Mouse (Mus musculus) urinary bladder, postnatal 14 days (tissue): Measurements from ENCODE around the gene Sh3gl3.

Experiments
- DNase-seq: peaks from one replicate; pipeline ENCODE4 v3.0.0; 2021; ENCODE audit warnings: low spot score

Gene Sh3gl3

GRCm38 (mm10) chr7:82235486-82235885, 61.8 kb downstream of the Sh3gl3 start:
- DNase-seq = no peak

- no peak for DNase-seq
Observed at GRCm38 (mm10) chr7:82236152-82236898, 62.7 kb downstream of the Sh3gl3 start.

GRCm38 (mm10) chr7:82236899-82237162, 63.2 kb downstream of the Sh3gl3 start:
- no peak for DNase-seq

GRCm38 (mm10) chr7:82240424-82241240, 67.0 kb downstream of the Sh3gl3 start:
- DNase-seq = no peak

- DNase-seq = no peak
Observed at GRCm38 (mm10) chr7:82244701-82245100, 71.1 kb downstream of the Sh3gl3 start.

GRCm38 (mm10) chr7:82248953-82249695, 75.5 kb downstream of the Sh3gl3 start:
- DNase-seq = no peak

- DNase-seq = no peak
Observed at GRCm38 (mm10) chr7:82253309-82253708, 79.7 kb downstream of the Sh3gl3 start.

GRCm38 (mm10) chr7:82256936-82257335, 83.3 kb downstream of the Sh3gl3 start:
- no peak for DNase-seq

GRCm38 (mm10) chr7:82257530-82257929, 83.9 kb downstream of the Sh3gl3 start:
- no peak for DNase-seq

- peak; percentile 62 for DNase-seq
Observed at GRCm38 (mm10) chr7:82260210-82260609, 86.6 kb downstream of the Sh3gl3 start.

- DNase-seq = peak; percentile 67
Observed at GRCm38 (mm10) chr7:82263141-82263540, 89.5 kb downstream of the Sh3gl3 start.

- peak; percentile 54 for DNase-seq
Observed at GRCm38 (mm10) chr7:82264119-82264518, 90.5 kb downstream of the Sh3gl3 start.

- DNase-seq = no peak
Observed at GRCm38 (mm10) chr7:82265365-82265764, 91.7 kb downstream of the Sh3gl3 start.

GRCm38 (mm10) chr7:82269948-82270347, 96.3 kb downstream of the Sh3gl3 start:
- no peak for DNase-seq

GRCm38 (mm10) chr7:82271742-82272141, 98.1 kb downstream of the Sh3gl3 start:
- no peak for DNase-seq

GRCm38 (mm10) chr7:82272875-82273274, 99.2 kb downstream of the Sh3gl3 start:
- DNase-seq = peak; percentile 35

GRCm38 (mm10) chr7:82274011-82274709, 100.5 kb downstream of the Sh3gl3 start:
- DNase-seq = peak; percentile 43

- no peak for DNase-seq
Observed at GRCm38 (mm10) chr7:82274975-82275374, 101.3 kb downstream of the Sh3gl3 start.

- DNase-seq = no peak
Observed at GRCm38 (mm10) chr7:82275529-82276204, 102.0 kb downstream of the Sh3gl3 start.

- DNase-seq = no peak
Observed at GRCm38 (mm10) chr7:82282011-82282410, 108.4 kb downstream of the Sh3gl3 start.

GRCm38 (mm10) chr7:82282464-82282863, 108.8 kb downstream of the Sh3gl3 start:
- DNase-seq = no peak

GRCm38 (mm10) chr7:82287242-82287641, 113.6 kb downstream of the Sh3gl3 start:
- DNase-seq = no peak
